Mouse (Mus musculus) kidney, adult 2 months (tissue): ENCODE data around the gene Gm10720.
"Not testable (repeated sequence)": the region's sequence is repeated elsewhere in the genome, so short reads cannot be mapped to it uniquely, and the experiment has no call there.

Source experiments
- CTCF ChIP-seq: fragments of 200-500 bp; conservative IDR thresholded peaks from 2 replicates; pipeline ENCODE4 v1.5.1; 2011; ENCODE audit warnings: low read depth, mild to moderate bottlenecking, control low read depth, low read length, moderate library complexity, mixed read lengths; ENCODE audit not compliant: insufficient read depth, insufficient read length
- POLR2A ChIP-seq: fragments of 200-500 bp; IDR thresholded peaks from one replicate; pipeline ENCODE4 v1.6.1; 2011; ENCODE audit warnings: low read depth, low read length, control low read depth

GRCm38 (mm10) chr9:3015896-3016295 lies 442 bp downstream of the Gm10720 start:
- not testable (repeated sequence) for TF ChIP-seq CTCF, POLR2A
